Mouse (Mus musculus) brain, embryonic 14.5 days (tissue): ENCODE measurements around the gene Tbc1d14. TPM values are rescaled to one million over a fixed set of nuclear protein-coding genes. Genes with fewer than 3 reads are reported as not detected.
A peak's percentile ranks its signal among the peaks of the same experiment; 100 is the strongest.

ENCODE experiments used
- DNase-seq: peaks from one replicate; pipeline ENCODE4 v3.0.0-alpha.2; 2011; ENCODE audit warnings: low read depth
- CTCF ChIP-seq: fragments of 200-500 bp; IDR thresholded peaks from 2 replicates; pipeline ENCODE4 v1.5.1; 2012; ENCODE audit warnings: inconsistent platforms, mild to moderate bottlenecking, moderate library complexity, borderline replicate concordance; ENCODE audit not compliant: insufficient read depth, insufficient read length; ENCODE audit errors: extremely low read depth
- POLR2A ChIP-seq: fragments of 200-500 bp; IDR thresholded peaks from 2 replicates; pipeline ENCODE4 v1.6.1; 2012; ENCODE audit warnings: mild to moderate bottlenecking, inconsistent platforms, borderline replicate concordance; ENCODE audit not compliant: poor library complexity, insufficient read depth, insufficient read length, severe bottlenecking; ENCODE audit errors: extremely low read depth
- polyA plus RNA-seq: library from polyadenylated mRNA; depleted of rRNA; stranded (reverse); fragments of >200 nt; gene quantifications from 2 replicates; pipeline ENCODE4 v1.2.3, GENCODE M21; 2012

Tbc1d14 gene
- polyA plus RNA-seq, 1 experiment = 90.2 TPM

DNA sequence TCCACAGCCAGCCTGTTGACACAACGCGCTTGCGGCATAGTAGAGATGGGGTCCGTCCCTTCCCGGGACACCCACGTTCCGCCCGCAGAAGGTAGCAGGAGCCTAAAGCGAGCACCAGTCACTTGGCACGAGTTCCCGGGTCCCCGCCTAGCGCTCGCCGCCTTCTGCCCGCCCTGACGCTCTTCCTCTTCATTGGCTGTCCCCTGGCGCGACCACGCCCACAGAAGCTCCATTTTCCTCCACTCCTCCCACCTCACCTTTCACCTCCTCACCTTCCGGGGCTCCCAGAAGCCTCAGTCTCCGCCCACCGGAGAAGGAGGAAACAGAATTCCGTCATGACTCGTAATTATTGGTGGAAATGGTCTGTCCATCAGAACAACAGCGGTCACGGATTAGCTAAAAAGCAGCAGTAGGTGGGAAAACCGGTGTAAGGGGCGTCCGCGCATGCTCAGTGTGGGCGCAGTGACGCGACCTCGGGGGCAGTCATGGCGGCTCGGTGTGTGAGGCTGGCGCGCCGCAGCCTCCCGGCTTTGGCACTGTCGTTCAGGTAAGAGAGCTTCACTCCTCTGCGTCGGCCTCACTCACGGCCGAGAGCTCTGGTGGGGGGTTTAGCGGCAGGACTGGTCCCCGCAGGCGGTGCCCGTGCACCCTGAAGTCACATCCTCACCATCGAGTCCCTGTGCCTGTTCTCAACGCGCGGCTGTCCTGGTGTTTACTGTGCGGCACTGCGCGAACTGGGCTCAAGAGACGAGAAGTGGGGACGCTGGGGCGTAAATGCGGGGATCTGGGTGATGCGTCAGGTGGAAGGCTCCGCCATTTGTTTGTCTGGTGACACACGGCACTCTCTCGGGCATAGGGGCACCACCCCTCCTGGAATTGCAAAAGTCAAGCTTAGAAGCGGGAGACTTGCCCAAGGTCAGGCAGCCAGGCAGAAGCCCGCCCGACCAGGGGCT is 128.1 kb downstream of the Tbc1d14 start, which contains the start of gene Grpel1:
Grpel1 (plus strand) TSS at position 290 of the 953 bp plus-strand sequence.
- TF ChIP-seq CTCF = no peak
- peak; percentile 81 for TF ChIP-seq POLR2A
- DNase-seq = peak; percentile 100

DNA sequence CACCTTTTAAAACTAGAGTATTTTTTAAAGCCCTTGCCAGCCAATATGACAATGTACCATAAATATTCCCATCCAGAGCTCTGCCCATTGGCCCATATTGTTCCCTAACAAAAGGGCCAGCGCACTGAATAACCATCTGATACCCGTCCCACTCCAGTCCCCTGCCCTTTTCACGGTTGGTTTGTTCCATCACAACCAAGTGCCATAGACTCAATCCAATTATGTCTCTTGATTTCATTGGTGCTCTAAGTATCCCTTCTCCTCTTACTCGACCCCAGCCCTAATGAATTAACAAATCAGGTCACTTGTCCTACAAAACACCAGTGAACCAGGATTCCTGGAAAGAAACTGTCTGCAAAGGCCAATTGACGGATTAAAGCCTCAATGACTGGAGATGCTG is 129.7 kb downstream of the Tbc1d14 start:
- TF ChIP-seq POLR2A = no peak
- no peak for TF ChIP-seq CTCF

DNA sequence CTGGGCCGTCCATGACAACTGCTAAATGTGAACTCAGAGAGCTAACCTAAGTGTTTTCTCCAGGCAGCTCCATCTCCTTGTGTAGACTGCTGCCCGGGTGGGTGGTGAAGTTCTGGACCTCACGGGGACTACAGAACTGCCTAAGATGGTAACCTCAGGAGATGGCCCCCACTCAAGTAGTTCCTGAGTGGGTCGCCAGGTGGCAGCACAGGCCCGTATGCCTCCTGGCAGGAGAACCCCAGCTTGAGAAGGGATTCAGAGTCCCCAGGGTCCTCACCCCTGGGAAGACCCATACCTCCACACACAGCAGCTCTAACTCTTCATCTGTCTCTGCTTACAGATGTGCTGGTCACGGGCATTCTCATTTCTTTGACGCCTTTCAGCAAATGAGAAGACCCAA is 130.3 kb downstream of the Tbc1d14 start:
- DNase-seq = peak; percentile 68
- TF ChIP-seq CTCF = peak; percentile 90
- no peak for TF ChIP-seq POLR2A

More for the DNA sequence above, 129.7 kb downstream of the Tbc1d14 start:
- no peak for DNase-seq

DNA sequence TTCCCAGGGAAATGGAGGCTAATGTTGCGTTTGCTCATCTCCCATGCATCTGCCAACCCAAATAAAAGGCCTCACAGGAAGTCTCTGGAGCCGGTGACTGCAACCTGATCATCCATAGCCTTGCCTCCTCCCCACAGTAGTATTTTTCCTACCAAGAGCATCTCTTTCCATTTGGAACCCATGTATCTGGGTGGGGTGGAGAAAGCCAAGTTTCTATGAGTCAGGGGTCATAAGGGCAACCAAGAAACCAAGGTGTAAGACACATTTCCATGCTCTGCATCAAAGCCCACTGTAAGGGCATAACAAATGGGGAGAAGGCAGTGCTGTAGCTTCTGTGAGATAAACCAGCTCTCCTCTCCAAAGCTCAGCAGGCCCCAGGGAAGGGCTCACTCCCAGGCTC is 131.8 kb downstream of the Tbc1d14 start:
- TF ChIP-seq POLR2A (no peak), CTCF (no peak)
- no peak for DNase-seq

DNA sequence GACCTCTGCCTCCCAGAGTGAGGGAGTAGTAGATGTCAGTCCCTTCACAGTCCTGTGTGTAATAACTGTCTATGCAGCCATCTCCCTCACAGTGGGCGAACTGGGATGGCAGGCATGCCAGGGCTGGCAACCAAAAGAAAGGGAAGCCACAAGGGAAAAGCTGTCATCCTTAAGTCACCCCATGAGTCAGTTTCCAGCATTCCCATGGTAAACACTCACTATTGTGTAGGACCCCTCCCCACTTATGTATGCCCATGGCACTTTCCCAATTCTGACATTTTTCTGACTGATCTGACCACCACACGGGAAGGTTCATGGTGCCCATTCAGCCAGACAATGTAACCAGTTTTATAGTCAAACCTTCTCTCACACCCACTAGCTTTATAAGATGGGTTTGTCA is 132.4 kb downstream of the Tbc1d14 start:
- DNase-seq = no peak
- TF ChIP-seq CTCF (no peak), POLR2A (no peak)

DNA sequence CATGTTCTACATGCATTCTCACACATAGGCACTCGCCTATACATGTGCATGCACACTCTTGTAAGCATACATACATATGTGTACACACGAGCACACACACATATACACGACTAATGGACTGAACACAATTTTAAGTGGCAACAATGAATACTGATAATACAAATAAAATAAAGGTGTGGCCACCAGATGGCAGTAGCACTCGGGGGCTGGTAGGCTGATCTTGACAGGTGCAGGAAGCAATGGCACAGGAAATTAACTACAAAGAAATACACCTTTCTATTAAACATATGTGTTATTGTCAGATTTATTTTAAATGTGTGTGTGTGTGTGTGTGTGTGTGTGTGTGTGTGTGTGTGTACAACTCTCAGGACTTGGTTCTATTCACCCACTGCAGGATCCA is 134.2 kb downstream of the Tbc1d14 start:
- peak; percentile 55 for DNase-seq
- no peak for TF ChIP-seq POLR2A
- TF ChIP-seq CTCF = peak; percentile 65; the same call in 1 of the 2 replicates

DNA sequence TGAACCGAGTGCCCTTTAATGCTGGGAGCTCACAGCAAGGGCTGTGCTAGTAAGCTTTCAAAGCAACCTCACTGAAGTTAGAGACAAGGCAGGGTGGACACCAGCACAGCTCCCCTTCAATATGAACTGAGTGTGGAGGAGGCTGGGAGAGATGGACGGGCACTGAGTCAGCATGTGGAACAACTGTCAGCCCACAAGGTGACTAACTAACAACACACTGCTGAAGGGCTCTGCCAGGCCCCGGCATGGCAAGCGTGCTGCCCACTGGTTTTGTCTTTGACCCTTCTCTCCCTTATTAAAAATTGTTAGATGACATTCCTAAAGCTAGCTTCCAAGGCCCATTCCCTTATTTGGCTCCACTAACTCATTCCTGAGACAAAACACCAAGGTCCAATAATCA is 135.4 kb downstream of the Tbc1d14 start:
- no peak for DNase-seq
- TF ChIP-seq CTCF = no peak
- no peak for TF ChIP-seq POLR2A

DNA sequence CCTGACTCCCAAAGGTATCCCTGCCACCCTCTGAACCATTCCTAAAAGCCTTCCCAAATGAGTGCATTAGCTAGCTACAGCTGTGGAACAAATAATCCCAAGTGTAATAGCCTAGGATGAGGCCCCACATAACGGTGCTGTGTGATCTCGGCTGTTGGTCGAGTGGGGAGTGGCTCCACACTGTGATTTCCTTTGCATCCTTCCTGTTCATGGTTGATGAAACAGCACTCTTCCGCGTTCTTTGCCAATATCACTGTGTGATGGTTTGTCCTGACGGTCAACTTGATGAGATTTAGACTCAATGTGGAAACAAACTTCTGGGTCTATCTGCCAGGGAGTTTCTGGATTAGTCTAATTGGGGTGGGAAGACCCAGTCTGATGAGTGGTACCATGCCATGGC is 140.3 kb downstream of the Tbc1d14 start:
- DNase-seq = no peak
- TF ChIP-seq POLR2A (no peak), CTCF (no peak)

DNA sequence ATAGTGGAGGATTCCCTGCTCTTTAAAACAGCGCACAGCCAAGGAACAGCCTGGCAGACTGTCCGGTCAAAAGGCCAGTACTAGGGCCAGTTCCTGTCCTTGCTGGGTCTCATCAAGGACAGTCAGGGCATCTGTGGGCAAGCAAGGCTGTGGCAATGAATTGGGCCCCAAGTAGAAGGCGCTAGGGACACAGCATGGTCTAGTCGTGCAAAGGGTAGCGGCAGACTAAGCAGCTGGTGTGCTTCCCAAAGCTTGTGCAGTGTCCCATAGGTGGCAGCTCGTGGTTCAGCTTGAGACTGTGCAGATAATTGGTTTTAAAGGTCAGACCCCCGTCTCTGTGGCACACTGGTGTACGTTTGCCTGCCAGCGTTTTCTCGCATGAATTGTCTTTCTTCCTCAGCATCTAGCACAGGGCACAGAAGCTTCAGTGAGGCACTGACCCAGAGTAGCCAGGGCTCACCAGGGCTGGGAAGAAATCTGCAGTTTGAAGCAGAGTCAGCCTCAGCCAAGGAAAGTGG is 141.1 kb downstream of the Tbc1d14 start:
- TF ChIP-seq POLR2A (no peak), CTCF (no peak)
- DNase-seq = peak; percentile 32

DNA sequence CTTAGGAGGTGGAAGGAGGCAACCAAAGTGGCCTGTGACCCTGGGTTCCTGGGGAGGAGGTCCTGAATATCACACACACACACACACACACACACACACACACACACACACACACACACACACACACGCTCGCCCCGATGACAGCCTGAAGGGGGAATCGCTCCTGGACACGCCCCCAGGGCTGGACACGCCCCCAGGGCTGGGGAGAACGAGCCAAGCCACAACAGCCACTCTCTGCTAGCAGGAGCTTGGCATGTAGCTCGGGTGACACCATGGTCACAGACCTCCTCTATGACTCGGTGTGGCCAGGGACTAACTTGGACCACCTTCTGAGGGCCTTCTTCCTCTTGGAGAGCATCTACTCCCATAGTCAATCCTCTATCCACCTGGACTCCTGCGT is 142.0 kb downstream of the Tbc1d14 start:
- no peak for DNase-seq
- TF ChIP-seq CTCF = no peak
- TF ChIP-seq POLR2A = no peak

DNA sequence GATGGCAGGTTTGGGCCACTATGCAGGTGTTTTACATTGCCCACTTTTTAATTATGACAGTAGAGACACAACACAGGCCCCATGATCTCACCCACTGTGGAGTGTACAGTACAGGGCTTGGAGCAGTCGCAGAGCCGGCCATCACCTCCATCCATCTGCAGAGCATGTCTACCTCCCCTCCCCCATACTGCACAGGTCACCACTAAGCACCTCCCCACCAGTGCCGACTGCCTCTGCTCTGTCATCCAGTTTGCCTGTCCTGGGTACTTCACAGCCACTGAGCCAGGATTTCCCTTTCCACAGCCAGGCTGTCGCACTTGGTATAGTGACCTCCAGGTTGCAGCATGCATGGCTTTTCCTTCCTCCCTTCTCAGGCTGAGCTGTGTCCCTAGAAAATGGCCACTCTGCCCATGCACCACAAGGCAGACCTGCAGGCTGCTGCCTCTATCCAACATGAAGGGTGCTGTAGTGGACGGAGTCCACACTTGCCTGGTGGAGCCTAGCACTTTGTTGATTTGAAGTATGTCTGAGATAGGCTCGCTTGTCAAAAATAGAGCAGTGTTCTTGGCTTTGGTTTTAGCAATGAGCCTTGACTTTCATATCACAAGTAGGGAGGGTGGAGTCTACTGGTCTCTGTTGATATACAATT is 143.2 kb downstream of the Tbc1d14 start:
- TF ChIP-seq CTCF (no peak), POLR2A (no peak)
- DNase-seq = no peak
